Mouse (Mus musculus) midbrain, embryonic 16.5 days (tissue): Measurements from ENCODE around the gene Tnr. TPM values are rescaled to one million over a fixed set of nuclear protein-coding genes. Genes with fewer than 3 reads are reported as not detected.

ENCODE experiments used
- ATAC-seq: fragments of 200-750 bp; cut with Nextera tagmentation; 2 replicates; pipeline ENCODE4 v1.8.0; 2017; ENCODE audit warnings: moderate TSS enrichment
- H3K27ac ChIP-seq: fragments of 300-500 bp; sonication (generic); 2 replicates; pipeline ENCODE4 v1.5.1; 2014; ENCODE audit warnings: mild to moderate bottlenecking, low read length, mixed read lengths
- H3K27me3 ChIP-seq: fragments of 300-500 bp; sonication (generic); 2 replicates; pipeline ENCODE4 v1.6.1; 2014; ENCODE audit warnings: low read depth, low read length, mixed read lengths; ENCODE audit not compliant: control insufficient read depth, insufficient read depth
- H3K36me3 ChIP-seq: fragments of 300-500 bp; sonication (generic); 2 replicates; pipeline ENCODE4 v1.6.1; 2014; ENCODE audit warnings: mild to moderate bottlenecking, low read length, moderate library complexity, mixed read lengths; ENCODE audit not compliant: control insufficient read depth, insufficient read depth
- H3K4me1 ChIP-seq: fragments of 300-500 bp; sonication (generic); 2 replicates; pipeline ENCODE4 v1.6.1; 2014; ENCODE audit warnings: mild to moderate bottlenecking, low read length, mixed read lengths; ENCODE audit not compliant: control insufficient read depth, insufficient read depth
- H3K4me2 ChIP-seq: fragments of 300-500 bp; sonication (generic); 2 replicates; pipeline ENCODE4 v1.6.1; 2014; ENCODE audit warnings: mild to moderate bottlenecking, low read length, mixed read lengths
- H3K4me3 ChIP-seq: fragments of 300-500 bp; sonication (generic); 2 replicates; pipeline ENCODE4 v1.5.1; 2014; ENCODE audit warnings: low read depth, mild to moderate bottlenecking, low read length, moderate library complexity, mixed read lengths
- H3K9ac ChIP-seq: fragments of 300-500 bp; sonication (generic); 2 replicates; pipeline ENCODE4 v1.6.1; 2014; ENCODE audit warnings: low read depth, low read length, mixed read lengths
- H3K9me3 ChIP-seq: fragments of 300-500 bp; sonication (generic); replicated peaks from 2 replicates; pipeline ENCODE4 v1.6.1; 2014; ENCODE audit warnings: mild to moderate bottlenecking, low read length, mixed read lengths; ENCODE audit not compliant: control insufficient read depth, poor library complexity, severe bottlenecking
- WGBS: fragments of 180-500 bp; shearing (Covaris S2); extraction: QIAGEN DNeasy Blood & Tissue Kit; methylation state at CpG from one replicate; pipeline ENCODE4 v1.1.7; 2014; 5-methylcytosine and 5-hydroxymethylcytosine counted together
- polyA plus RNA-seq: library from polyadenylated mRNA; unstranded; fragments of >200 nt; fragmentation: Nextera tagmentation; extraction: Ambion mirVana; gene quantifications from 2 replicates; pipeline ENCODE4 v1.2.1, GENCODE M21; 2015

Gene Tnr
- polyA plus RNA-seq, 1 experiment from 2014 or later: 5.4 TPM

DNA sequence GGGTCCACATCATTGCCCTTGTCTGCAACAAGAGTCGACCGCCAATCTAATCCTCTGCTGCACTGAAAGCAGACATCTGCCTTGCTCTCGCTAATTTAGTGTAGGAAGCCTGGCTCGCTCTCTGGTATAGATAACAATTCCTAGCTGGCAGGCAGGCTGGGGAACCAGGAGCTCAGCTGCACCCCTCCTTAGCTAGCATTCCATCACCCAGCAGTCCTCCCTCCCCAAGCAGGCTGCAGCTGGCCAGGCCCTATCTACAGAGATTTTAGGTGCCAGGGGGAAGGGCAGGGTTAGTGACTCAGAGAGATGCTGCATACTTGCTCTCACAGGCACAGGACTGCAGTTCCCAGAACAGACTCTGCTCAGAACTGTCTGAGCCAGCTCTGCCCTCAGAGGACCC lies 5.9 kb upstream of the Tnr start:
- Histone ChIP-seq H3K4me2 (no peak overlapping the region), H3K27me3 (0 out of 2 replicates have a peak, but pooled peaks cover 2% of the 10 kb centered on the region), H3K9me3 (no peaks in the 10 kb centered on the region), H3K9ac (no peak overlapping the region), H3K4me3 (no peak overlapping the region), H3K4me1 (no peaks in the 10 kb centered on the region), H3K27ac (no peak overlapping the region), H3K36me3 (no peaks in the 10 kb centered on the region)
- 31% methylated on average over 4 of the region's 4 CpGs for WGBS
- ATAC-seq: peak; percentile 21; the same call in 1 of the 2 replicates

DNA sequence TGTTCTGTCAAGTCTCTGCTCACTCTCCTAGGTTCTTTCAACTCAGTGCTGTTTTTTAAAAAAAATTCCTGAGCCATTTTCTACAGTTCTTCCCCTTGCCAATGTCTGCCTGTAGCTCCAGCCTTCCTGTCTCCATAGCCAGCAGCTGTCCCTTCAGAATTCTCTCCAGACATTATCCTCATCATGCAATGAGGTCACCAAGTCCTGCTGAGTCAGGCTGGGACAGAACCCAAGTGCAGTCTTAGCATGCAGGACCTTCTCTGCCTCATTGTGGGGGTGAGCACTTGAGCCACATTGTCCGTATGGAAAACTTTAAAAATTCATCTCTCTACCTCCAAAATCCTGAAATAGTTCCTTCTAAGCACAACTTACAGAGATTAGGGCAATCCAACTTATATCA lies 4.4 kb upstream of the Tnr start:
- Histone ChIP-seq H3K9ac (no peak overlapping the region), H3K9me3 (no peaks in the 10 kb centered on the region), H3K4me2 (no peak overlapping the region), H3K27ac (no peak overlapping the region), H3K4me1 (no peaks in the 10 kb centered on the region), H3K27me3 (0 out of 2 replicates have a peak, but pooled peaks cover 2% of the 10 kb centered on the region), H3K36me3 (no peaks in the 10 kb centered on the region), H3K4me3 (no peak overlapping the region)
- no peak for ATAC-seq
- WGBS: 80% methylated on average over 1 of the region's 1 CpGs

DNA sequence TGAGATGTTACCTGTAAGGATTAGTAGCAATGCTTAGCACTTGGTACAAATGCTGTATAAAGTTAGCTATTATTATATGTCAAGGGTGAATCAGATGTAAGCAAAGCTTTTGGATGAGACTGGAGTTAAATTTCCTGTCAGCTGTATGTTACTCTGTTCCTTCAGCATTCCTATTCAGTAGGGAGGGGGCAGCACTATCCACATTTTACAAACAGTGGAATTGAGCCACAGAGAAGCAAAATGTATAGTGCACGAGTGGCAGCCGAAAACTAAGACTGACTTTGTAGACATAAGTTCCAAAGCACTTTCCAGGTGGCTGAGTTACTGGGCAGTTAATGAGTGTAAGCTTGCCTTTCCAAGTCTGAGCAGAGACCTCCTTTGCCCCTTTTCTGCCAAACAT lies 500 bp upstream of the Tnr start:
- Histone ChIP-seq H3K4me2 (no peak overlapping the region; the same call in 1 of the 2 replicates), H3K9ac (no peak overlapping the region), H3K27me3 (0 out of 2 replicates have a peak, but pooled peaks cover 2% of the 10 kb centered on the region), H3K9me3 (no peaks in the 10 kb centered on the region), H3K4me1 (peaks cover 10% of the 10 kb centered on the region), H3K36me3 (no peaks in the 10 kb centered on the region), H3K27ac (no peak overlapping the region), H3K4me3 (no peak overlapping the region)
- 66% methylated on average over 2 of the region's 2 CpGs for WGBS
- ATAC-seq: peak; percentile 66; the same call in 1 of the 2 replicates

DNA sequence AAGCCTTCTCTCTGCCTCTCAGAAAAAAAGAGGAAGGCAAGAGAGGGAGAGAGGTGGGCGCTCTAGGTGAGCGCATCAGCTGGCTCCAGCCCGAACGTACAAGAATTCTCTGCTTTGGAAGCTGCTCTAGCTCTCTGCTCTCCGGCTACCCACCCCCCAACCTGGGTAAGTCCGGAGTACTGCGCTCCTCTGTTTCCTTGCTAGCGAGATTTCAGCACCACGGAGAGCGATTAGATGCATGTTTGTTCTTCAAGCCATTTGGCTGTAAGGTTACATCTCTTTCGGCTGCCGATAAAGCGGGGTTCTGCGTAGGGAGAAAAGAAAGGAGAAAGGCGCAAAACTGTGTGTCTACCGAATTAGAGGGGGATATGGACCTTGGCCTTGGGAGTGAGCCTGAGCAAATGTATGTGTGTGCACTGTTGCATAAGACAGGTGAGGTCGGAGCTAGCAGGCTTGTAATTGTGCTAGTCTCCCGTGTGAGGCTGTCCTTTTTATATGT lies 531 bp downstream of the Tnr start:
- peak; percentile 91 for ATAC-seq
- Histone ChIP-seq H3K4me2 (peak overlapping the region; percentile 63), H3K27me3 (0 out of 2 replicates have a peak, but pooled peaks cover 2% of the 10 kb centered on the region), H3K9ac (peak overlapping the region; percentile 71), H3K27ac (peak overlapping the region; percentile 74), H3K4me1 (peaks cover 10% of the 10 kb centered on the region), H3K36me3 (no peaks in the 10 kb centered on the region), H3K4me3 (peak overlapping the region; percentile 49), H3K9me3 (no peaks in the 10 kb centered on the region)
- WGBS: under 1% methylated on average over 18 of the region's 18 CpGs

DNA sequence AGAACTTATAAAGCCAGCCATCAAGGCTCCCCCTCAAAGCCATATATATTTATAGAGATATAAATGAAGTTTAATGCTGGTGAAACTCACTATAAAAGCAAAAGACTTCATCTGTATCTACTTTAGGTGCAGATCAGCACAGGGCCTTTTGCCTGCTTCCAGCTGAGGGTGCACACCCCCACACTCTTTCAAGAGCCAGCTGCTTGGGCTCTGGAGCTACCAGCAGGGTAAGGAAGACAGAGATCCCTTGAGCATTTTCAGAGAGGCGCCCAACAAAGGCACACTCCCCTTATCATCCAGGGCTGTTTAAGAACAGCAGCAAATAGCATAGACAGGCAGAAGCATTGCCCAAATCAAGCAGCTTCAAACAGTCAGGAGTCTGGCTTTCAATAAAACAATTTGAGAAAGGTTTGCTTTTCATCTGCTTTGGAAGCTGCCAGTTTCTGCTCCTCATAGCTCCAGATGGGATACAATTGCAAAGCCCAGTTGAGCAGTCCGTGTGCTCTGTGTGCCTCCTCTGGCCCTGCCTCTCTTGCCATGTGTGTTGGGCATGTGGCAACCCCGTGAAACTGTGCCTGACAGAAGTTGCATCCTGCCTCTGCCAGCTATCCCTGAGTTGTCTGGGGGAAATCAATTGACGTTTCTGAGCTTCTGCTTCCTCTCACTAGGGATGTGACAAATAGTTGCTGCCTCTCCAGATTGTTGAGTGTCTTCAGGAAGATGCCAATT lies 9.4 kb downstream of the Tnr start:
- Histone ChIP-seq H3K9me3 (no peaks in the 10 kb centered on the region), H3K4me1 (peaks cover 2% of the 10 kb centered on the region; the same call in 1 of the 2 replicates), H3K27me3 (no peaks in the 10 kb centered on the region), H3K9ac (no peak overlapping the region), H3K36me3 (no peaks in the 10 kb centered on the region), H3K4me3 (no peak overlapping the region), H3K27ac (no peak overlapping the region), H3K4me2 (no peak overlapping the region)
- ATAC-seq: no peak
- 53% methylated on average over 4 of the region's 4 CpGs for WGBS

DNA sequence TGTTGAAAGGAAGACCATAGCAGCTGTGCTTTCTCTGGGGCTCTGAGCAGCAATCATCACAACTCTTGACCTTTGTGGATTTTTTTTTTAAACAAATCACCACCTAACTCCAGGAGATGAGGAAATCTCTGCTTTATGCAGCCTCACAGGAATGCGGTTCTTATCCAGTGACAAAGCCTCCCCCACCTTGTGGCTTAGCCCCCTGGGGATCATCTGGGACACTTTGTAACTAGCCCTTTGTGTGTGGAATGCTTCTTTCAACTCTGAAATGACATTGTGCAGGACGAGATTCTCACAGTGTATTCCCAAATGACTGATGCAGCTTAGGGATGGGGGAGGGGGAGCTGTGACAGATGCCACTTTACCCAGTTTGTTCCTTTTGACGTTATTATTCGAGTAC lies 12.0 kb downstream of the Tnr start:
- H3K9me3 ChIP-seq: no peaks in the 10 kb centered on the region
- no peak overlapping the region for H3K4me2 ChIP-seq
- H3K27me3 ChIP-seq: no peaks in the 10 kb centered on the region
- H3K4me1 ChIP-seq: peaks cover 2% of the 10 kb centered on the region; the same call in 1 of the 2 replicates
- H3K36me3 ChIP-seq: no peaks in the 10 kb centered on the region
- H3K27ac ChIP-seq: no peak overlapping the region
- no peak overlapping the region for H3K4me3 ChIP-seq
- H3K9ac ChIP-seq: no peak overlapping the region
- no peak for ATAC-seq
- 3% methylated on average over 4 of the region's 4 CpGs for WGBS

DNA sequence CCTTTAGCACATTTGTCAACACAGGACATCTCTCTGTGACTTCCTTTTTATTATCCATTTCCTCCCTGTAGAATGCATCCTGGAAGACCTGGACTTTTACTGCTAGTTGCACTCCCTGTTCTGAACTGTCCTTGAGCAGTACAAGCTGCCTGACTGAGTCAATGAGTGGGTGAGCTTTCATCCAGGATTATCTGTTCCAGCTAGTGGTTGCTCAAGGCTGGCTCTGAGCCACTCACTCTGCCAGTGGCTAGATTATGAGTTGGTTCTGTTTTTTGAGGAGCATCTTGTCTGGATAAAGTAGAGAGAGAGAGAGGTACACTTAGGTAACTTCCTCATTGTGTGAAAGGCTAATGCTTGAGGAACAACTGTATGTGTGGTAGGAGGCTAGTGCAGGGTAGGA lies 14.0 kb downstream of the Tnr start:
- Histone ChIP-seq H3K36me3 (no peaks in the 10 kb centered on the region), H3K27ac (no peak overlapping the region), H3K4me3 (no peak overlapping the region), H3K9ac (no peak overlapping the region), H3K27me3 (no peaks in the 10 kb centered on the region), H3K4me1 (peaks cover 2% of the 10 kb centered on the region; the same call in 1 of the 2 replicates), H3K4me2 (no peak overlapping the region), H3K9me3 (no peaks in the 10 kb centered on the region)
- ATAC-seq: no peak

DNA sequence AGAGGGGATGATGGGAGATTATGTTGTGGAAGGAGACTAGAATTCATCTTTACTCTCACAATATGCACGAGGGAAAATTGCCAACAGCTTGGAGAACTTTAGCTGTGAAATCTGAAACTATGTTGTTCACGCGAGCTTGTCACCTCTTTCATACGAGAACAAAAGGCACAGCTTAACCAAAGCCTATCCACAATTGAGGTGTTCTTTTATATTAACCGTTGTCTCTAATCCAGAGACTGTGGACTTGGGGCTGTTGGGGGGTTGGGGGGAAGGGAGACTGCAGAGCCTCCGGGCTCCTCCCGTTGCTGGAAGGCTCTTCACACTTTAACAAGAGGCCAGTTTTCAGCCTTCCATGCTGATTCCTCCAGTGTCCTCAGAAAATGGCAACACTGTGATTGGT lies 14.5 kb downstream of the Tnr start:
- ATAC-seq: no peak
- Histone ChIP-seq H3K4me2 (no peak overlapping the region), H3K27ac (no peak overlapping the region)

DNA sequence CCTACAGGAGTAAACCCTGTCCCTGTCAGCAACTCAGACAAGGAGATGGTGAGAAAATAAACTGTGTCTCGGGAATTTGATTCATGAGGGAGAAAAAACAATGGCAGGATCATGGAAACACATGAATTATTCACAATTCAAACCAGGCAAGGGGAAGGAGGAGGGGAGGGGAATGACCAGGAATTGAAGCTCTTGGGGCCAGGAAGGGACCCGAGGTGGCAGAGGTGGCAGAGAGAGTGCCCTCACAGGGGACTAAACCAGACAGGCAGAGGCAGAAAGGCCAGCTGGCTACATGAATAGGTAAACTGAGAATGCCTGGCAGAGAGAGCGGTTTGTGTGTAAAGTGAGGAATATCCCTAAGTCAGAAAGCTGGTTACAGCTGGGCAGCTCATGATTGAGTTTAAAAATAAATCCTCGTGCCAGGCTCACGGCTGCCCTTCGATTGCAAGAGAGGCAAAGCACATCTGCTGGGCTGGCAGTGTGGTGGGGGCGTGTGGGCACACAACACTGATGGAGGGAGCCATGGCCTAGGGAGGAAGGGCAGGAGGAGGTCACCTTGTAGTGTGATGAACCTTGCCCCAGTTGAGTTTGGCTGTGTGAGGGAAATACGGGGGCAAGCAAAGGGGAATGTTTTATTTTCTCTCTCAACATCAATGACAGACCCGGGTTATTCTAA lies 22.0 kb downstream of the Tnr start:
- no peak for ATAC-seq
- peak overlapping the region; percentile 18 for H3K27ac ChIP-seq
- 47% methylated on average over 9 of the region's 9 CpGs for WGBS

More for the DNA sequence above, 14.5 kb downstream of the Tnr start:
- peaks cover 2% of the 10 kb centered on the region; the same call in 1 of the 2 replicates for H3K4me1 ChIP-seq
- WGBS: 7% methylated on average over 7 of the region's 7 CpGs
- no peak overlapping the region for H3K4me3 ChIP-seq
- no peaks in the 10 kb centered on the region for H3K27me3 ChIP-seq
- H3K36me3 ChIP-seq: no peaks in the 10 kb centered on the region
- H3K9ac ChIP-seq: no peak overlapping the region
- H3K9me3 ChIP-seq: no peaks in the 10 kb centered on the region

More for the DNA sequence above, 22.0 kb downstream of the Tnr start:
- H3K36me3 ChIP-seq: no peaks in the 10 kb centered on the region
- peaks cover 8% of the 10 kb centered on the region for H3K4me1 ChIP-seq
- H3K9me3 ChIP-seq: no peaks in the 10 kb centered on the region
- no peaks in the 10 kb centered on the region for H3K27me3 ChIP-seq
- no peak overlapping the region for H3K4me2 ChIP-seq
- H3K4me3 ChIP-seq: no peak overlapping the region
- H3K9ac ChIP-seq: no peak overlapping the region
